Mouse (Mus musculus) stomach, embryonic 15.5 days (tissue): ENCODE measurements at regions not wholly inside any gene's neighbourhood (a gene's known extent, or its start where the extent isn't known, plus 50 kb on each side); places are given as distances from the start of the nearest gene placed in this dataset.

Source experiments
- ATAC-seq: fragments of 200-750 bp; cut with Nextera tagmentation; 2 replicates; pipeline ENCODE4 v1.8.0; 2017; ENCODE audit warnings: low read depth, moderate number of reproducible peaks, moderate TSS enrichment; ENCODE audit not compliant: insufficient read depth, low FRiP score
- H3K27ac ChIP-seq: fragments of 300-500 bp; sonication (generic); 2 replicates; pipeline ENCODE4 v1.5.1; 2015; ENCODE audit warnings: mild to moderate bottlenecking, inconsistent platforms
- H3K27me3 ChIP-seq: fragments of 300-500 bp; sonication (generic); replicated peaks from 2 replicates; pipeline ENCODE4 v1.6.1; 2015; ENCODE audit warnings: inconsistent platforms
- H3K36me3 ChIP-seq: fragments of 300-500 bp; sonication (generic); 2 replicates; pipeline ENCODE4 v1.6.1; 2015; ENCODE audit warnings: inconsistent platforms
- H3K4me1 ChIP-seq: fragments of 300-500 bp; sonication (generic); 2 replicates; pipeline ENCODE4 v1.6.1; 2015; ENCODE audit warnings: inconsistent platforms
- H3K4me2 ChIP-seq: fragments of 300-500 bp; sonication (generic); 2 replicates; pipeline ENCODE4 v1.6.1; 2015; ENCODE audit warnings: mild to moderate bottlenecking, inconsistent platforms
- H3K4me3 ChIP-seq: fragments of 300-500 bp; sonication (generic); replicated peaks from 2 replicates; pipeline ENCODE4 v1.5.1; 2015; ENCODE audit warnings: inconsistent platforms
- H3K9ac ChIP-seq: fragments of 300-500 bp; sonication (generic); 2 replicates; pipeline ENCODE4 v1.6.1; 2015; ENCODE audit warnings: inconsistent platforms
- H3K9me3 ChIP-seq: fragments of 300-500 bp; sonication (generic); 2 replicates; pipeline ENCODE4 v1.6.1; 2016; ENCODE audit warnings: inconsistent platforms
- whole genome bisulfite sequencing: fragments of 180-500 bp; shearing (Covaris S2); methylation state at CpG from one replicate; pipeline ENCODE4 v1.1.7; 2015; 5-methylcytosine and 5-hydroxymethylcytosine counted together

- H3K4me3 ChIP-seq = no peak overlapping the region
- peak; percentile 39 for ATAC-seq
- no peak overlapping the region for H3K27ac ChIP-seq
- H3K4me2 ChIP-seq = no peak overlapping the region
- H3K4me1 ChIP-seq = no peaks in the 10 kb centered on the region
- 61% methylated on average over 4 of the region's 4 CpGs for WGBS
- no peaks in the 10 kb centered on the region for H3K9me3 ChIP-seq
- H3K27me3 ChIP-seq = no peaks in the 10 kb centered on the region
- H3K9ac ChIP-seq = no peak overlapping the region
- no peaks in the 10 kb centered on the region for H3K36me3 ChIP-seq
These were observed 598.5 kb downstream of the Cps1 start for GRCm38 (mm10) chr1:67721324-67721723.
